Mouse (Mus musculus) hindbrain, embryonic 16.5 days (tissue): ENCODE data around the gene Procr. TPM values are rescaled to one million over a fixed set of nuclear protein-coding genes. Genes with fewer than 3 reads are reported as not detected.

Experiments used
- ATAC-seq: fragments of 200-750 bp; cut with Nextera tagmentation; 2 replicates; pipeline ENCODE4 v1.8.0; 2017; ENCODE audit warnings: moderate TSS enrichment, moderate library complexity
- H3K27ac ChIP-seq: fragments of 300-500 bp; sonication (generic); 2 replicates; pipeline ENCODE4 v1.5.1; 2014; ENCODE audit warnings: low read depth, mild to moderate bottlenecking, control low read depth, low read length, moderate library complexity
- H3K27me3 ChIP-seq: fragments of 300-500 bp; sonication (generic); replicated peaks from 2 replicates; pipeline ENCODE4 v1.6.1; 2014; ENCODE audit warnings: low read length; ENCODE audit not compliant: control insufficient read depth, insufficient read depth
- H3K36me3 ChIP-seq: fragments of 300-500 bp; sonication (generic); 2 replicates; pipeline ENCODE4 v1.6.1; 2014; ENCODE audit warnings: mild to moderate bottlenecking, low read length, moderate library complexity, mixed read lengths; ENCODE audit not compliant: control insufficient read depth, insufficient read depth
- H3K4me1 ChIP-seq: fragments of 300-500 bp; sonication (generic); 2 replicates; pipeline ENCODE4 v1.6.1; 2014; ENCODE audit warnings: low read depth, low read length; ENCODE audit not compliant: control insufficient read depth, insufficient read depth
- H3K4me2 ChIP-seq: fragments of 300-500 bp; sonication (generic); 2 replicates; pipeline ENCODE4 v1.6.1; 2014; ENCODE audit warnings: mild to moderate bottlenecking, low read length, control low read depth, moderate library complexity
- H3K4me3 ChIP-seq: fragments of 300-500 bp; sonication (generic); 2 replicates; pipeline ENCODE4 v1.5.1; 2014; ENCODE audit warnings: mild to moderate bottlenecking, low read length, control low read depth, moderate library complexity
- H3K9ac ChIP-seq: fragments of 300-500 bp; sonication (generic); 2 replicates; pipeline ENCODE4 v1.6.1; 2014; ENCODE audit warnings: low read depth, mild to moderate bottlenecking, control low read depth, low read length, moderate library complexity
- H3K9me3 ChIP-seq: fragments of 300-500 bp; sonication (generic); 2 replicates; pipeline ENCODE4 v1.6.1; 2014; ENCODE audit warnings: mild to moderate bottlenecking, low read length, moderate library complexity; ENCODE audit not compliant: control insufficient read depth
- WGBS: fragments of 180-500 bp; shearing (Covaris S2); extraction: QIAGEN DNeasy Blood & Tissue Kit; methylation state at CpG from one replicate; pipeline ENCODE4 v1.1.7; 2014; 5-methylcytosine and 5-hydroxymethylcytosine counted together
- polyA plus RNA-seq: library from polyadenylated mRNA; unstranded; fragments of >200 nt; fragmentation: Nextera tagmentation; extraction: Ambion mirVana; gene quantifications from 2 replicates; pipeline ENCODE4 v1.2.1, GENCODE M21; 2015

Procr gene
- polyA plus RNA-seq, 1 experiment from 2014 or later, result 2.3 TPM

- no peaks in the 10 kb centered on the region for H3K36me3 ChIP-seq
- peaks cover 3% of the 10 kb centered on the region; the same call in 1 of the 2 replicates for H3K27me3 ChIP-seq
- WGBS, result 3% methylated on average over 29 of the region's 100 CpGs
- peak within 1 kb of the TSS; percentile 75 for H3K4me2 ChIP-seq
- ATAC-seq, result peak; percentile 43; the same call in 1 of the 2 replicates
- H3K4me1 ChIP-seq, result peaks cover 26% of the 10 kb centered on the region
- peak within 1 kb of the TSS; percentile 83 for H3K4me3 ChIP-seq
- peak within 1 kb of the TSS; percentile 95 for H3K9ac ChIP-seq
- H3K9me3 ChIP-seq, result no peaks in the 10 kb centered on the region
- H3K27ac ChIP-seq, result peak within 1 kb of the TSS; percentile 94
Observed at GRCm38 (mm10) chr2:155774927-155775684, 24.2 kb downstream of the Procr start, which contains the start of gene Mmp24. TSS of gene Mmp24 (plus strand) at chr2:155775342.

- no peaks in the 10 kb centered on the region for H3K9me3 ChIP-seq
- peak; percentile 79 for ATAC-seq
- peaks cover 3% of the 10 kb centered on the region; the same call in 1 of the 2 replicates for H3K27me3 ChIP-seq
- peak overlapping the region; percentile 83 for H3K4me3 ChIP-seq
- peaks cover 26% of the 10 kb centered on the region for H3K4me1 ChIP-seq
- under 1% methylated on average over 43 of the region's 44 CpGs for WGBS
- H3K9ac ChIP-seq, result peak overlapping the region; percentile 95
- no peaks in the 10 kb centered on the region for H3K36me3 ChIP-seq
- H3K4me2 ChIP-seq, result peak overlapping the region; percentile 75
- H3K27ac ChIP-seq, result peak overlapping the region; percentile 94
Observed at GRCm38 (mm10) chr2:155775685-155776263, 24.9 kb downstream of the Procr start.

- Histone ChIP-seq H3K4me1 (peaks cover 26% of the 10 kb centered on the region), H3K27me3 (peaks cover 3% of the 10 kb centered on the region; the same call in 1 of the 2 replicates), H3K27ac (no peak overlapping the region), H3K36me3 (no peaks in the 10 kb centered on the region), H3K9me3 (no peaks in the 10 kb centered on the region), H3K9ac (no peak overlapping the region; the same call in 1 of the 2 replicates), H3K4me3 (peak overlapping the region; percentile 83), H3K4me2 (peak overlapping the region; percentile 75)
- ATAC-seq, result no peak
- 63% methylated on average over 10 of the region's 10 CpGs for WGBS
Observed at GRCm38 (mm10) chr2:155776824-155777687, 26.1 kb downstream of the Procr start.

DNA sequence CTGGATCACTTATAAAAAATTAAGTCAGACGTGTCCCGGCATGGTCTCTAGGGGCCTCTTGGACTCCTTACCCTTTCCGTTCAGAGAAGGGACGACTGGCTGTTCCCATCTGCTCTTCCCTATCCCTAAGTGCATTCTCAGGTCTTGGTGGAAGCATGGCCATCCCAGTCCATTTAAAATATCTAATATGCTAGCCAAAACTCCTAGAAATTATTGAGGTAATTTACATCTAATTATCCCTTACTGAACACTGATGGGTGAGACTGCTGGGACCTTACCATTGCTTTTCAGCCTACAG lies 26.7 kb downstream of the Procr start:
- H3K4me3 ChIP-seq, result no peak overlapping the region
- H3K9ac ChIP-seq, result no peak overlapping the region

GRCm38 (mm10) chr2:155778004-155778403 lies 27.1 kb downstream of the Procr start:
- Histone ChIP-seq H3K9ac (no peak overlapping the region), H3K27ac (no peak overlapping the region), H3K9me3 (no peaks in the 10 kb centered on the region), H3K36me3 (no peaks in the 10 kb centered on the region), H3K4me2 (peak overlapping the region; percentile 75), H3K27me3 (peaks cover under 1% of the 10 kb centered on the region; the same call in 1 of the 2 replicates), H3K4me3 (no peak overlapping the region), H3K4me1 (peaks cover 26% of the 10 kb centered on the region)
- ATAC-seq, result no peak
- 43% methylated on average over 6 of the region's 6 CpGs for WGBS

More for the DNA sequence above, 26.7 kb downstream of the Procr start:
- no peak for ATAC-seq
- Histone ChIP-seq H3K9me3 (no peaks in the 10 kb centered on the region), H3K4me2 (peak overlapping the region; percentile 75), H3K27me3 (peaks cover 3% of the 10 kb centered on the region; the same call in 1 of the 2 replicates), H3K4me1 (peaks cover 26% of the 10 kb centered on the region), H3K27ac (no peak overlapping the region), H3K36me3 (no peaks in the 10 kb centered on the region)
- 46% methylated on average over 4 of the region's 4 CpGs for WGBS

- Histone ChIP-seq H3K27ac (no peak overlapping the region), H3K4me1 (peaks cover 26% of the 10 kb centered on the region), H3K27me3 (no peaks in the 10 kb centered on the region), H3K9ac (no peak overlapping the region), H3K4me3 (no peak overlapping the region), H3K4me2 (no peak overlapping the region; the same call in 1 of the 2 replicates), H3K9me3 (no peaks in the 10 kb centered on the region), H3K36me3 (no peaks in the 10 kb centered on the region)
- 34% methylated on average over 7 of the region's 7 CpGs for WGBS
- ATAC-seq, result no peak
Observed at GRCm38 (mm10) chr2:155779066-155779465, 28.1 kb downstream of the Procr start.

DNA sequence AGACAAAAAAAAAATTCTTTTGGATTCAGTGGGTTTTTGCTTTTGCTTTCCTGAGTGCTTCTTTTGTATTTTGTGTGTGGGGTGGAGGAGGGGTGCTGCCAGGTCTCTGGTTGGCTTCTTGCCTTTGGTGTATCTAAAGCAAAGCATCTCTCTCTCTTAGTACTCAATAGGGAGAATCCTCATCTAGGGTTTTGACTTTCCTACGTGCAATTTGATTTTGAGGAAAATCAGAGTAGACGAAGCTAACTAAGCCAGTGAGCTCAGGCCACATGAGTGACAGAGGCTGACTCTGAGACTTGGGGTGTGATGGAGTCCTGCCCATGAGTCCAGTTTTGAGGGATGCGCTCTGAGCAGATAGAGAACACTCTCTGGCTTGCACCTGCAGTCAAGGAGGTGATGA lies 28.6 kb downstream of the Procr start:
- no peaks in the 10 kb centered on the region for H3K36me3 ChIP-seq
- ATAC-seq, result no peak
- H3K4me2 ChIP-seq, result no peak overlapping the region
- no peak overlapping the region for H3K9ac ChIP-seq
- peaks cover 26% of the 10 kb centered on the region for H3K4me1 ChIP-seq
- H3K27me3 ChIP-seq, result no peaks in the 10 kb centered on the region
- no peaks in the 10 kb centered on the region for H3K9me3 ChIP-seq
- H3K27ac ChIP-seq, result no peak overlapping the region
- WGBS, result 80% methylated on average over 3 of the region's 3 CpGs
- no peak overlapping the region for H3K4me3 ChIP-seq

DNA sequence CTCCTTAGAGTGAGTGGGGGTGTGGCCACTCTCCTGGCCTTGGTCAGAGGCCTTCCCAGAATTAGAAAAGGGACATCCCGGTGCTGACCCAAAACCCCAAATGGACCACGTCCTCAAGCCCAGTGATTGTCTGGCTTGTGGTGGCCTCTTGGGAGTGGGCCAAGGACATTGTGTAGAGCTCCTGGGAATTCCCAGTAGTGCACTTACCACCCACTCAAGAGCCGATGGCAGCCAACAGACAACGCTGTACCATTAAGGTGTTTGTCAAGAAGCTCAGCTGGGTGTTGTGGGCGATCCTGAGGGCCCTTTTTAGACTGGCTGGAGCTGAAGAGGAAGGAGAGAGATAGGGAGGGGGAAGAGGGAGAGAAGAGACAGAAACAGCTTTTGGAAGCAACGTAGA lies 33.6 kb downstream of the Procr start:
- Histone ChIP-seq H3K4me2 (no peak overlapping the region), H3K4me3 (no peak overlapping the region), H3K36me3 (no peaks in the 10 kb centered on the region; the same call in 1 of the 2 replicates), H3K9me3 (no peaks in the 10 kb centered on the region), H3K9ac (no peak overlapping the region), H3K4me1 (no peaks in the 10 kb centered on the region), H3K27ac (no peak overlapping the region), H3K27me3 (no peaks in the 10 kb centered on the region)
- ATAC-seq, result no peak
- 81% methylated on average over 6 of the region's 6 CpGs for WGBS

DNA sequence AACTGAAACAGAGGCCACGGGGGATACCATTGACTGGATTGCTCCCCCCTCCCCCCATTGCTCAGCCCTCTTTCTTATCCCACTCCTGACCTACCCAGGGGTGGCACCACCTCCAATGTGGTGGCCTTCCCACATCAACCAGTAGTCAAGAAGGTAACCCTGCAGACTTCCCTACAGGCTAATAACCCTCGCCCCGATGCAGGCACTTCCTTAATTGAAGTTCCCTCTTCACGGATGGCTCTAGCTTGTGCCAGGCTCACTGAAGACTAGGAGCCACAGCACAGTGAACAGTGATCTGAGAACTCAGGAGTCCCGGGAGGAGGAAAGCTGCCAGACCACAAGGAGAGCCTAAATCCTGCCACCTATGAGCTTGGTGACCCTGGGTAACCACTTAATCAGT lies 36.0 kb downstream of the Procr start:
- no peaks in the 10 kb centered on the region for H3K9me3 ChIP-seq
- 78% methylated on average over 5 of the region's 5 CpGs for WGBS
- H3K9ac ChIP-seq, result no peak overlapping the region
- ATAC-seq, result no peak
- H3K4me1 ChIP-seq, result no peaks in the 10 kb centered on the region
- no peaks in the 10 kb centered on the region; the same call in 1 of the 2 replicates for H3K36me3 ChIP-seq
- H3K4me3 ChIP-seq, result no peak overlapping the region
- H3K27me3 ChIP-seq, result no peaks in the 10 kb centered on the region
- H3K27ac ChIP-seq, result no peak overlapping the region
- no peak overlapping the region for H3K4me2 ChIP-seq
